Mouse (Mus musculus): ENCODE results near the gene Rassf2.

DNA sequence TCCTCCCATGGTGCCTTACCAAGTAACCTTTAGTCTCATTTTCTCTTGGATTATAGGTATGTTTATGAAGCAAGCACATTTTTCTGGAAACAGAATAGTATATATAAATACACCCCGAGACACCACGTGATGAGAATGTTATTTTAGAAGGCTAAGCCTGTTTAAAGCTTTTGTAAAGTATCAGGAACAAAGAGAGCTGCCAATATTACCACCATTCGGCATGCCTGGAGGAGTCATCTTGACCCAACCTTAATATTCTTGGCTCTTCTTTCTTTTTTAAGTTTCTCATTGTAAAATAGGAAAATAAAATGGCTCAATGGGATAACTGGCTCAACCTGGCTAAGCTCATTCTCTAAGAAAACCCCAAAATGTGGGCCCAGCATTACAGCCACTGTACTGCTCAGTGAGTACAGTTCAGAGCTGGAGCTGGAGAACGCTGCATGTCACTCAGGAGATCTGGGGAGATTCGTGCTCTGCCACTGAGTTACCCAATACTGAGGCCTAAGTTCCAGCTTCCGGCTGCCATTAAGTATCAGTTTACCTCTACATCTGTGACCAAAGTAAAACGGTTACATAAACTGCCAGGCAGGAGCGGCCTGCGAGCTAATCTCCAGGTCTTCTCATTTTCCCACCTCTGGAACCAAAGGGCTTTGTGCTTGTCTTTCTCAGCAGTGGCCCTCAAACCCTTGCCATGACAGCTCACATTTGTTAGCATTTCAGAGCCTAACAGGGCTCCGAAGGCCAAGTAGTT, 40.1 kb upstream of the Rassf2 start:
- TF ChIP-seq CTCF (IDR thresholded peaks at IDR 0.05; ENCODE audit: control insufficient read depth, insufficient read depth, insufficient replicate concordance, low read depth, low read length) (no peak), POLR2A (IDR thresholded peaks at IDR 0.05; ENCODE audit: control insufficient read depth, low read depth, low read length) (no peak)

Measured in testis, adult 2 months (tissue).